Mouse (Mus musculus) neural tube, embryonic 11.5 days (tissue): ENCODE measurements around the gene Pcbp2. TPM values are rescaled to one million over a fixed set of nuclear protein-coding genes. Genes with fewer than 3 reads are reported as not detected.

Source experiments
- ATAC-seq: fragments of 200-750 bp; cut with Nextera tagmentation; 2 replicates; pipeline ENCODE4 v1.8.0; 2017; ENCODE audit warnings: moderate number of reproducible peaks, mild to moderate bottlenecking, moderate TSS enrichment, moderate library complexity; ENCODE audit not compliant: insufficient read depth, low FRiP score, low TSS enrichment
- DNase-seq: peaks from one replicate; pipeline ENCODE4 v3.0.0-alpha.2; 2015; ENCODE audit warnings: low spot score
- H3K27ac ChIP-seq: fragments of 300-500 bp; sonication (generic); 2 replicates; pipeline ENCODE4 v1.5.1; 2014; ENCODE audit warnings: low read depth, mild to moderate bottlenecking, low read length
- H3K27me3 ChIP-seq: fragments of 300-500 bp; sonication (generic); 2 replicates; pipeline ENCODE4 v1.6.1; 2014; ENCODE audit warnings: mild to moderate bottlenecking, low read length, mixed read lengths; ENCODE audit not compliant: control insufficient read depth, insufficient read depth
- H3K36me3 ChIP-seq: fragments of 300-500 bp; sonication (generic); 2 replicates; pipeline ENCODE4 v1.6.1; 2014; ENCODE audit warnings: mild to moderate bottlenecking, low read length, moderate library complexity, mixed read lengths; ENCODE audit not compliant: control insufficient read depth, insufficient read depth
- H3K4me1 ChIP-seq: fragments of 300-500 bp; sonication (generic); 2 replicates; pipeline ENCODE4 v1.6.1; 2014; ENCODE audit warnings: low read length, mixed read lengths; ENCODE audit not compliant: control insufficient read depth, insufficient read depth
- H3K4me2 ChIP-seq: fragments of 300-500 bp; sonication (generic); 2 replicates; pipeline ENCODE4 v1.6.1; 2014; ENCODE audit warnings: low read depth, mild to moderate bottlenecking, moderate library complexity
- H3K4me3 ChIP-seq: fragments of 300-500 bp; sonication (generic); 2 replicates; pipeline ENCODE4 v1.5.1; 2014; ENCODE audit warnings: low read depth, low read length
- H3K9ac ChIP-seq: fragments of 300-500 bp; sonication (generic); 2 replicates; pipeline ENCODE4 v1.6.1; 2014; ENCODE audit warnings: mild to moderate bottlenecking, low read length
- H3K9me3 ChIP-seq: fragments of 300-500 bp; sonication (generic); 2 replicates; pipeline ENCODE4 v1.6.1; 2016; ENCODE audit warnings: low read length; ENCODE audit not compliant: control insufficient read depth
- WGBS: fragments of 180-500 bp; shearing (Covaris S2); extraction: QIAGEN DNeasy Blood & Tissue Kit; methylation state at CpG from one replicate; pipeline ENCODE4 v1.1.7; 2014; 5-methylcytosine and 5-hydroxymethylcytosine counted together
- polyA plus RNA-seq: library from polyadenylated mRNA; unstranded; fragments of >200 nt; fragmentation: Nextera tagmentation; extraction: Ambion mirVana; gene quantifications from 2 replicates; pipeline ENCODE4 v1.2.1, GENCODE M21; 2014

Gene Pcbp2
- polyA plus RNA-seq, 1 experiment from 2014 or later, result 220 TPM

- H3K27ac ChIP-seq, result no peak within 1 kb of the TSS
- H3K36me3 ChIP-seq, result no peaks in the 10 kb centered on the region
- no peaks in the 10 kb centered on the region for H3K4me1 ChIP-seq
- H3K27me3 ChIP-seq, result no peaks in the 10 kb centered on the region
- DNase-seq (no peak), ATAC-seq (no peak)
- no peaks in the 10 kb centered on the region for H3K9me3 ChIP-seq
- no peak within 1 kb of the TSS for H3K4me2 ChIP-seq
- WGBS, result 64% methylated on average over 8 of the region's 8 CpGs
- 0 out of 2 replicates have a peak within 1 kb of the TSS, but pooled peaks have one; percentile 2 for H3K9ac ChIP-seq
- no peak within 1 kb of the TSS for H3K4me3 ChIP-seq
These were observed 25.2 kb upstream of the Pcbp2 start, which contains the start of gene Amhr2 for GRCm38 (mm10) chr15:102445146-102445545. TSS of gene Amhr2 (plus strand) at chr15:102445367.

DNA sequence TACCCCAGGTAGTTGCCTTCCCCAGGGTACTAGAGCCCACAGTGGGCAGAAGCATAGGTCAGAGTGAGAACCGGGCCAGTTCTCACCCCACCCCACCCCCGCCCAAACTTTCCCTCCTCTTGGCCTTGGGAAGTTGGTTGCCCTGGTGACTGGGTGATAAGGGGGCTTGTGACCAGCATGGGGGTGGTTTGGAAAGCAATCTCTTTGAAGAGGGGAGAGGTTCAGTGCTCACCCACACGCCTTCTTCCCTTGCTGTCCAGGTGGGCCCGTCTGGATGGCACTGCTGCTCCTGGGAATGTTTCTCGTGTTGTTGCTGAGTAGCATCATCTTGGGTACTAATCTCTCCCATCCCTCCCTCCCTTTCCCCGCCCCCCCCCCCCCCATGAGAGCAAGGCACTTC is 23.9 kb upstream of the Pcbp2 start:
- Histone ChIP-seq H3K9me3 (no peaks in the 10 kb centered on the region), H3K36me3 (no peaks in the 10 kb centered on the region), H3K9ac (no peak overlapping the region), H3K4me3 (no peak overlapping the region), H3K27ac (no peak overlapping the region), H3K4me1 (no peaks in the 10 kb centered on the region), H3K4me2 (no peak overlapping the region), H3K27me3 (no peaks in the 10 kb centered on the region)
- 66% methylated on average over 5 of the region's 6 CpGs for WGBS
- ATAC-seq, result no peak
- DNase-seq, result no peak

DNA sequence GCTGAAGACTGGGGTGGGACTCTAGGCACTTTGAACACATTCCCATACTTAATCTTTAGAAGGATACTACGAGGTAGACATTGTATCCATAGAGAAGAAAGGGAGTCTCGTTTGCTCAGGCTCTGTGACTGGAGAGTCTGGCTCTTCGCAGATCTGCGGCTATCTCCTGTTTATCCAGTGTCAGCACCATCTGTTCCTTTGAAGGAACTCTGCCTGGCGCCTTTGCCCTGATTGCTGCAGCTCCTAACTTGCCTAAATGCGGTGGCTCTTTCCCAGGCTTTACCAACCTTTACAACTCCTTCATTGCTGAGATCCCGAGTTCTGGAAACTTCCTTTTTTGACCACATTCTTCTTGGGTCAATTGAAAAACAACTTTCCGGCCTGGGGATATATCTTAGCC is 21.0 kb upstream of the Pcbp2 start:
- Histone ChIP-seq H3K27ac (no peak overlapping the region), H3K27me3 (no peaks in the 10 kb centered on the region), H3K36me3 (no peaks in the 10 kb centered on the region), H3K9ac (no peak overlapping the region), H3K4me2 (no peak overlapping the region), H3K4me1 (no peaks in the 10 kb centered on the region), H3K9me3 (no peaks in the 10 kb centered on the region), H3K4me3 (no peak overlapping the region)
- WGBS, result 55% methylated on average over 8 of the region's 8 CpGs
- DNase-seq (no peak), ATAC-seq (no peak)

DNA sequence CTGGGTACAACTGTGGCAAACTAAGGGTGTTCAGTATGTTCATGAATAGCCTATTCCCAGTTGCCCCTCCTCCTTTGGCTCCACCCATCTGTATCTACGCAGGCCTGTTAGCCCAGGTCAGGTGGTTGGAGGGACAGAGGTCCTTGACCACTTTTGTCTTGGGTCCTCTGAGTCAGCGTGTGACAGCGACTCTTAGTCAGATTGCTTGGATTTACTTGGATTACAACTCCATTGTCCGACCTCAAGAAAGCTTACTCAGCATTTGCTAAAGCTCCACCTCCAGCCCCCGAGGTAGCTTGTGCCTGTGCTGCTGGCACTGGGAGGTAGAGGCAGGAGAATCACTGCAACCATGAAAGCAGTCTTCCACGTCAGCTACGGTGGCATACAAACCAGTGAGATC is 19.4 kb upstream of the Pcbp2 start:
- Histone ChIP-seq H3K4me1 (no peaks in the 10 kb centered on the region), H3K9me3 (no peaks in the 10 kb centered on the region), H3K36me3 (no peaks in the 10 kb centered on the region), H3K27me3 (no peaks in the 10 kb centered on the region), H3K27ac (no peak overlapping the region), H3K4me3 (no peak overlapping the region), H3K4me2 (no peak overlapping the region), H3K9ac (no peak overlapping the region)
- DNase-seq (no peak), ATAC-seq (no peak)
- 45% methylated on average over 7 of the region's 7 CpGs for WGBS

GRCm38 (mm10) chr15:102451666-102452430 is 18.5 kb upstream of the Pcbp2 start:
- Histone ChIP-seq H3K36me3 (no peaks in the 10 kb centered on the region), H3K4me1 (no peaks in the 10 kb centered on the region), H3K4me2 (no peak overlapping the region), H3K9me3 (no peaks in the 10 kb centered on the region), H3K27me3 (no peaks in the 10 kb centered on the region), H3K4me3 (no peak overlapping the region), H3K9ac (no peak overlapping the region), H3K27ac (no peak overlapping the region)
- 87% methylated on average over 26 of the region's 26 CpGs for WGBS
- DNase-seq (no peak), ATAC-seq (no peak)

GRCm38 (mm10) chr15:102455993-102456392 is 14.3 kb upstream of the Pcbp2 start:
- no peak overlapping the region for H3K27ac ChIP-seq
- no peak for ATAC-seq
- no peak for DNase-seq
- H3K9ac ChIP-seq, result no peak overlapping the region
- no peak overlapping the region for H3K4me3 ChIP-seq
- H3K4me2 ChIP-seq, result no peak overlapping the region
- H3K36me3 ChIP-seq, result no peaks in the 10 kb centered on the region
- no peaks in the 10 kb centered on the region for H3K9me3 ChIP-seq
- H3K27me3 ChIP-seq, result no peaks in the 10 kb centered on the region
- 45% methylated on average over 6 of the region's 6 CpGs for WGBS
- H3K4me1 ChIP-seq, result no peaks in the 10 kb centered on the region

GRCm38 (mm10) chr15:102458050-102458736 is 12.1 kb upstream of the Pcbp2 start:
- Histone ChIP-seq H3K4me2 (peak overlapping the region; percentile 41), H3K27ac (no peak overlapping the region), H3K9ac (no peak overlapping the region), H3K4me1 (no peaks in the 10 kb centered on the region), H3K36me3 (no peaks in the 10 kb centered on the region), H3K27me3 (no peaks in the 10 kb centered on the region), H3K4me3 (peak overlapping the region; percentile 30; the same call in 1 of the 2 replicates), H3K9me3 (no peaks in the 10 kb centered on the region)
- no peak for ATAC-seq
- no peak for DNase-seq
- WGBS, result 68% methylated on average over 5 of the region's 5 CpGs

DNA sequence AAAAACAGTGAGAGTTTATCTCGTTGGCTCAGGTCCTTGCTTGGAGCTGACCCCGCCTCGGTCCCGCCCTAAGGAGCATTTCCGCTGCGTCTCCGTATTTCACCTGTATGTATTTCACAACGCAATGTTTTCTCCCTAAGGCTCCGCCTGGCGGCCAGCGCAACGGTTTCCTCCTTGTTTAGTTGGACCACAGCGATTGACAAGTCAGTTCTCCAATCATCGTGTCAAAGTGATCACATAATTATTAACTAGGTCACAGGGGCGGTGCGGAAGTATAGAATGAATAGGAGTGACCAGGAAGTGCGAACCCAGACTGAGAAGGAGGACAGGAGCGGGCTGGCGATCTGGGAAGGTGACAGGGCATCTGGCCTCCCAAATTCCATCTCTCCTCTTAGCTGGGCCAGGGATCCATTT is 11.4 kb upstream of the Pcbp2 start, which contains the start of gene Prr13:
Gene Prr13, plus strand, starts transcription at position 125 of the 414 bp plus-strand sequence.
- Histone ChIP-seq H3K9ac (peak within 1 kb of the TSS; percentile 1; the same call in 1 of the 2 replicates), H3K9me3 (no peaks in the 10 kb centered on the region), H3K4me1 (no peaks in the 10 kb centered on the region), H3K36me3 (no peaks in the 10 kb centered on the region), H3K4me3 (peak within 1 kb of the TSS; percentile 30), H3K27ac (no peak within 1 kb of the TSS), H3K4me2 (peak within 1 kb of the TSS; percentile 41), H3K27me3 (no peaks in the 10 kb centered on the region)
- under 1% methylated on average over 19 of the region's 19 CpGs for WGBS
- DNase-seq (peak; percentile 82), ATAC-seq (peak; percentile 48; the same call in 1 of the 2 replicates)
